Mouse (Mus musculus): ENCODE results near the gene Tln1. TPM values are rescaled to one million over a fixed set of nuclear protein-coding genes. Genes with fewer than 3 reads are reported as not detected.

Tln1 gene
- 270 TPM for total RNA-seq (2023)

DNA sequence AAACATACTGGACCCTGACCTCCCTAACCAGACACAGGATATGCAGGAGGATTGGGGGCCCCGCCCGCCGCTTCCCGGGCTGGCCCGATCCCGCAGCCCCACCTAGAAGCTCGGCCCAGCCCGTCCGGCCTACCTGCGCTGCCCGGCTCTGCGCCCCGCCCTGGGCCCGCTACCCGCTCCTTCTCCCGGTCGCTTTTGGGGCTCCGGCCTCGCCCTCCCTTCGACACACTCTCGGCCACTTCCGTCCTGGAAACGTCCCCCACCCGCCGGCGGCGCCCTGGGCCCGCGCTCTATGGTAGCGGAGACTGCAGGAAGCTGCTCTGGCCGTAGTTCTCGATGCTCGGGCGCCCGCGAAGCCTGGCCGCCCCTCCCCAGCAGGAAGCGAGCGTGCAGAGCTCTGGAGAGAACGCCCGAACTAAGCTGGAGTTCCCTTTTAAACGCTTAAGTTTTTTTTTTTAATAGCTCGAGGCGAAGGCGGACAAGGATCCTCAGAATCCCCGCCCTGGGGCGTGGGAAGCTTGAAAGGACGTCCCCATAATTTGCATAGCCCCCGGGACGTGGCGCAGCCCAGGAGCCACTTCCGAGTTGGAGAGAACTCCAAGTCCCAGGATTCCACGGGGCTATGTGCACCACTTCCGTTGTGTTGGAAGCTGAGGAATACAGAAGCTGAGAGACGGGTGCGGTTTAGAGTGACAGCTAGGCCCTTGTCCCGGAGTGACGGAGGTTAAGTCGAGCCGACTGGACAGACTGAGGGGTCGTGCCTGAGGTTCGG is at the start of gene Tln1, which contains the start of gene Creb3:
Gene Tln1 (minus strand): TSS at position 695 of the 772 bp plus-strand sequence.
Gene Creb3 (plus strand): TSS at position 336 of the 772 bp plus-strand sequence.

DNA sequence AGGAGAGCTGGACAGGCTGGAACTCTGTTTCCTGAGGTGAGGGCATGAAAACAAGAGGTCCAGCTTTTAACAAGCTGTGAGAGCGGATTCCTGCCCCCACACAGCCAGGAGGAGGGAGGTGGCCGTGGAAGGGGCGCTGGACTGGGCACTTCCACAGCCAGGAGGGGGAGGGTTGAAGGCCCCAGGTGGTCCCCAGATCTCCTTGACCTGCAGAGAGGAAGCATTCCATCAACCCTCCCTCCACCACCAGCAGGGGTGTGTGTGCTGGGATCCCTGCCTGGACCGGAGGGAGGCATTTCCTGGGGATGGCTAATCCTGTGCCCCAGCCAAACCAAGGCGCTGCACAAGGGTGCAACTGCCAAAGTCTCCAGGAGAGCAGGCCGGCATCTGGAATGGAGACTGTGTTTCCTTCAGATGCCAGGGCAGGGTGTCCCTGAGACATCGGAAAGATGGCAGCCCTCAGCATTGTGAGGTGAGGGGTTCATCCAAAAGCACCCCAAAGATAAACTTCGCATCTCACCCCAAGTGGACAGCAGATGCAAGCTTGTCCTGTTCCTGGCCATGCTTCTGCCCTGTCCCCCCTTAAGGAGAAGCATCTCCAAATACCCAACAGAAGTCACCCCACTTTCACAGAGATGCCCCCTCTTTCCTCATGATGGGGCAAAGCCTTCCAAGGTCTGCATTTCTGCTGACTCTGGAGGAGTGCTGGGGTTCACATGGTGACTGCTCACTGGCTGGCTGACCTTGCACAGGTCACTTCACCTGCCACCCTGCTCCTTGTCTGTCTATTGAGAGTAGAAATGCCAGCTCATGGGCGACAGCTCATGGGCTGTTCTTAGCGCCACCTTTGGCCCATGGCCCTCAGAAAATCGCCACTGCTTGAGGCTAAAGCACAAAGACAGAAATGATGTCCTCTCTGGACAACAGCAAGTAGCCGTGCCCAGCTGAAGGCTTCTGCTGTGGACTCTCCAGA is 22.2 kb upstream of the Tln1 start, which contains the start of gene Msmp:
Gene Msmp (minus strand): TSS at position 51 of the 973 bp plus-strand sequence.

DNA sequence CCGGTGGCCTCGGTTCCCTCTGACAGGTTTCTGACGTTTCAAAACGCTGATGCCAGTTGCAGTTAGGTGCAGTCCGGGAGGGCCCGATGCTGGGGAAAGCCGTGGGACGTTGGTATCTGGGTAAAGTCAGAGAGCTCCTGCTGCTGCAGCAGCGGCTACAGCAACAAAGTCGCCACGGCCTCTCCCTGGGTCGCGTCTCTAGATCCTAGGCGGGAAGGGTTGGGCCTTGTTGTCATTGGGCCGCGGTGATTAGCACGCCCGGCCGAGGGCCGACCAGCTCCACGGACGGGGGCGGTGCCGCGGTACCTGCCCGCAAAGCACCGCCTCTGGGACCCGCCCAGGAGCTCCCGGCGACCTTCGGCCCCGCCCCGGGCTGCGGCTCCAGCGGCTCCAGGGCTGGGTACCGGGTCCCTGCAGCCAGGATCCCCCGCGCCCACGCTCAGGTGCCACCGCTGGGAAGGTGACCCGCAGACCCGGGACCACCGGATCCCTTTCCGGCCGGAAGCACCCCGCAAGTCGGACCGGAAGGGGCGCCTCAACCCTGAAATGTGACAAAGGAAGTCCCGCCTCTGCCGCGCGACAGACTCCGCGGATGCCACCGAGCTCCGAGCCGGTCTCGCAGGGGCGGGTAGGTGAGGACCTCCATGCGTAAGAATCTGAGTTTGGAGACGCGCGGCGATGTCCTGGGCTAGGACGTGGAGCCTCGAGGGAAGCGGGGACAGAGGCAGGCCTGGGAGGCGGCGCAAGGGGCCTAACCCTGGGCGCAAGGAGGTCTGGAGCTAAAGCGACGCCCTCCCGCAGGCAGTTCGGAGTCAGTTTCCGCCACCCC is 16.1 kb upstream of the Tln1 start, which contains the start of the genes Rgp1 and Gba2:
Gene Rgp1 (plus strand): TSS at position 340 of the 829 bp plus-strand sequence.
Gene Gba2 (minus strand): TSS at position 498 of the 829 bp plus-strand sequence.

DNA sequence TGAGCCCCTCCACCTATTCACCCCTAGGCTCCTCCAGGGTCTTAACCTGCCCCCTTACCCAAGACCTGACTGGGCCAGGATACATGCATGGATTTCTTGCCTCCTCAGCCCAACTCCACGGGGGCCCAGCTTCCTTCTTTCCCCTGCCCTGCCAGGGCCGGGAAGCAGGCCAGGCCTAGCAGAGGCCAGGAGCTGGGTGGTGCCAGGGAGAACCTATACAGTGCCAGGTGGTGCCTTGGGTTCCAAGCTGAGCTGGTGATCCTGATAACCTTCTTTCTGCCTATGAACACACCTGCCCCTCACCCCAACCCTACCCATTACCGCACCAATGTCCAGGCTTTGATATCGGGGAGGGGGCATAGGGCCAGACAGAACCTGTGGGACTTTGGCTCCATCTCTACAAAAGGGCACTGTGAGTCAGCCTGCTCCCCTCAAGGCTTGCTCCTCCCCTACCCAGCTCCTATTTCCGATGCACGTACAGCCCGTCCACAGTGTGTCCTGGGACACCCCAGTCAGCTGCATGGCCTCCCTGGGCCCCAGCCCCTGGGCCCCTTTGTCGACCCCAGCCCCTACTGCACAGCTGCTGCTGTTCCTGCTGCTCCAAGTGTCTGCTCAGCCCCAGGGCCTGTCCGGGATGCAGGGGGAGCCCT is 55.8 kb downstream of the Tln1 start, which contains the start of gene Car9:
Gene Car9 (plus strand): TSS at position 431 of the 650 bp plus-strand sequence.

GRCm38 (mm10) chr4:43499407-43500333 is 62.8 kb downstream of the Tln1 start, which contains the start of gene Arhgef39:
Arhgef39 (minus strand) TSS chr4:43499695.

GRCm38 (mm10) chr4:43492821-43493185 is 69.7 kb downstream of the Tln1 start, which contains the start of gene Ccdc107:
Ccdc107 (plus strand) TSS chr4:43492900.

DNA sequence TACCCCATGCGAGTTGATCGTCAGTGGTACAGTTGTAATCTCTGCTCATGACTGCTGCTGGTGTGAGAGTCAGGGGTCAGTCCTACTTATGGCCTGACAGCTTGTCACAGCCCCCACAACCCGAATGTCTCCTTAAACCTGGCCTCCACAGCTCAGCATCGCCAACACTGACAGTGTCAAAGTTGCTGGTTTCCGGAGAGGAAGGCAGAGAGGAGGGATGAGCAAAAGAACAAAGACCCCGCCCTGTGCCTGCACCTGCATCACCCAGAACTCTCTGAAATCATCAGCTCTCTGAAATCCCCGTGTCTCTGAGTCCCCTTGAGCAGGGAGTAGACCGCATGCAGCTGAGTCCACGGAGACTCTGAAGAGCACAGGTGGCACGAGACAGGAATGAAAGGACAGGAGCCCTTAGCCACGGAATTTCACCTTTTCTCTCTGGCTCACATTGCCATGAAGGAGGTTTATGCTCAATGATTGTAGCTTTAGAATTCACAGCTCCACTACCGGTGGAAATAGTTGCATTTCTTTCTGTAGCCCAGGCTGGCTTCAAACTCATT is 78.9 kb downstream of the Tln1 start, which contains the start of gene Sit1:
Gene Sit1 (minus strand): TSS at position 200 of the 557 bp plus-strand sequence.

Other genes starting within 250 kb of the Tln1 start
- gene Rusc2, start 180.7 kb downstream of the Tln1 start, total RNA-seq (2023): 0.59 TPM
- not detected for gene Fam166b, start 133.6 kb downstream of the Tln1 start, total RNA-seq (2023)
- 35.3 TPM for gene Tesk1, start 120.8 kb downstream of the Tln1 start, total RNA-seq (2023)
- 48.5 TPM for gene Cd72, start 108.1 kb downstream of the Tln1 start, total RNA-seq (2023)
- 60.7 TPM for gene Sit1, start 79.0 kb downstream of the Tln1 start, total RNA-seq (2023)
- 21.2 TPM for gene Ccdc107, start 69.8 kb downstream of the Tln1 start, total RNA-seq (2023)
- gene Arhgef39, start 63.0 kb downstream of the Tln1 start, total RNA-seq (2023): 3.0 TPM
- not detected for gene Car9, start 55.7 kb downstream of the Tln1 start, total RNA-seq (2023)
- gene Tpm2, start 38.9 kb downstream of the Tln1 start, total RNA-seq (2023): not detected
- gene Creb3, start 359 bp downstream of the Tln1 start, total RNA-seq (2023): 73.3 TPM
- gene Rgp1, start 16.0 kb upstream of the Tln1 start, total RNA-seq (2023): 34.1 TPM
- gene Gba2, start 16.2 kb upstream of the Tln1 start, total RNA-seq (2023): 26.5 TPM
- not detected for gene Msmp, start 21.8 kb upstream of the Tln1 start, total RNA-seq (2023)
- not detected for gene Npr2, start 69.2 kb upstream of the Tln1 start, total RNA-seq (2023)
- 0.62 TPM for gene Spag8, start 90.9 kb upstream of the Tln1 start, total RNA-seq (2023)
- gene Hint2, start 93.8 kb upstream of the Tln1 start, total RNA-seq (2023): 17.1 TPM
- gene Tmem8b, start 106.3 kb upstream of the Tln1 start, total RNA-seq (2023): 4.6 TPM
- gene Fam221b, start 106.5 kb upstream of the Tln1 start, total RNA-seq (2023): not detected
- gene Olfr70, start 138.1 kb upstream of the Tln1 start, total RNA-seq (2023): not detected
- gene Olfr71, start 147.6 kb upstream of the Tln1 start, total RNA-seq (2023): not detected
- gene Hrct1, start 164.5 kb upstream of the Tln1 start, total RNA-seq (2023): not detected
- not detected for gene Spaar, start 167.3 kb upstream of the Tln1 start, total RNA-seq (2023)
- not detected for gene Olfr159, start 208.3 kb upstream of the Tln1 start, total RNA-seq (2023)

Data from CD4-positive naive resting alpha-beta T cell, adult 76 days (primary cell).